Mouse (Mus musculus): ENCODE results near the gene Fh1. TPM values are rescaled to one million over a fixed set of nuclear protein-coding genes. Genes with fewer than 3 reads are reported as not detected.
A peak's percentile ranks its signal among the peaks of the same experiment; 100 is the strongest.

The Fh1 gene
- polyA plus RNA-seq (2012), result 1.0 and 1.2 TPM in 2 replicates

- no peak for TF ChIP-seq GATA1 (IDR thresholded peaks at IDR 0.05; ENCODE audit: low read length)
- no peak for TF ChIP-seq TAL1 (IDR thresholded peaks at IDR 0.05; ENCODE audit: low read length)
Measured at GRCm38 (mm10) chr1:175625257-175625879, at the start of gene Fh1. TSS of gene Fh1 (minus strand) at chr1:175625635.

GRCm38 (mm10) chr1:175675116-175675515 lies 49.7 kb upstream of the Fh1 start:
- H3K36me3 ChIP-seq (ENCODE audit: control insufficient read depth), result no peaks in the 10 kb centered on the region

More at GRCm38 (mm10) chr1:175625257-175625879, at the start of gene Fh1:
- Histone ChIP-seq H3K9me3 (ENCODE audit: control insufficient read depth, low read length) (no peaks in the 10 kb centered on the region), H3K36me3 (ENCODE audit: control insufficient read depth) (peaks cover 8% of the 10 kb centered on the region), H3K4me1 (ENCODE audit: control insufficient read depth) (peaks cover 22% of the 10 kb centered on the region), H3K27me3 (ENCODE audit: control insufficient read depth) (no peaks in the 10 kb centered on the region), H3K4me3 (replicated peaks) (peak within 1 kb of the TSS; percentile 94)

GRCm38 (mm10) chr1:175673563-175674325 lies 48.3 kb upstream of the Fh1 start:
- Histone ChIP-seq H3K9me3 (ENCODE audit: control insufficient read depth, low read length) (no peaks in the 10 kb centered on the region), H3K4me3 (replicated peaks) (no peak overlapping the region), H3K4me1 (ENCODE audit: control insufficient read depth) (no peaks in the 10 kb centered on the region), H3K36me3 (ENCODE audit: control insufficient read depth) (no peaks in the 10 kb centered on the region), H3K27me3 (ENCODE audit: control insufficient read depth) (no peaks in the 10 kb centered on the region)
- TF ChIP-seq GATA1 (IDR thresholded peaks at IDR 0.05; ENCODE audit: low read length) (no peak), TAL1 (IDR thresholded peaks at IDR 0.05; ENCODE audit: low read length) (no peak)

More at GRCm38 (mm10) chr1:175675116-175675515, 49.7 kb upstream of the Fh1 start:
- no peak overlapping the region for H3K4me3 ChIP-seq (replicated peaks)
- no peaks in the 10 kb centered on the region for H3K27me3 ChIP-seq (ENCODE audit: control insufficient read depth)
- TF ChIP-seq TAL1 (IDR thresholded peaks at IDR 0.05; ENCODE audit: low read length) (no peak), GATA1 (IDR thresholded peaks at IDR 0.05; ENCODE audit: low read length) (no peak)
- no peaks in the 10 kb centered on the region for H3K4me1 ChIP-seq (ENCODE audit: control insufficient read depth)
- H3K9me3 ChIP-seq (ENCODE audit: control insufficient read depth, low read length), result no peaks in the 10 kb centered on the region

GRCm38 (mm10) chr1:175671626-175672025 lies 46.2 kb upstream of the Fh1 start:
- no peak for TF ChIP-seq TAL1 (IDR thresholded peaks at IDR 0.05; ENCODE audit: low read length)
- no peak for TF ChIP-seq GATA1 (IDR thresholded peaks at IDR 0.05; ENCODE audit: low read length)

GRCm38 (mm10) chr1:175670042-175670441 lies 44.6 kb upstream of the Fh1 start:
- Histone ChIP-seq H3K9me3 (ENCODE audit: control insufficient read depth, low read length) (no peaks in the 10 kb centered on the region), H3K36me3 (ENCODE audit: control insufficient read depth) (no peaks in the 10 kb centered on the region), H3K4me3 (replicated peaks) (no peak overlapping the region), H3K4me1 (ENCODE audit: control insufficient read depth) (no peaks in the 10 kb centered on the region), H3K27me3 (ENCODE audit: control insufficient read depth) (no peaks in the 10 kb centered on the region)
- no peak for TF ChIP-seq TAL1 (IDR thresholded peaks at IDR 0.05; ENCODE audit: low read length)
- TF ChIP-seq GATA1 (IDR thresholded peaks at IDR 0.05; ENCODE audit: low read length), result no peak

More at GRCm38 (mm10) chr1:175671626-175672025, 46.2 kb upstream of the Fh1 start:
- Histone ChIP-seq H3K9me3 (ENCODE audit: control insufficient read depth, low read length) (no peaks in the 10 kb centered on the region), H3K4me1 (ENCODE audit: control insufficient read depth) (no peaks in the 10 kb centered on the region), H3K27me3 (ENCODE audit: control insufficient read depth) (no peaks in the 10 kb centered on the region), H3K4me3 (replicated peaks) (no peak overlapping the region), H3K36me3 (ENCODE audit: control insufficient read depth) (no peaks in the 10 kb centered on the region)

GRCm38 (mm10) chr1:175669456-175669855 lies 44.0 kb upstream of the Fh1 start:
- Histone ChIP-seq H3K4me3 (replicated peaks) (no peak overlapping the region), H3K4me1 (ENCODE audit: control insufficient read depth) (no peaks in the 10 kb centered on the region), H3K36me3 (ENCODE audit: control insufficient read depth) (no peaks in the 10 kb centered on the region), H3K27me3 (ENCODE audit: control insufficient read depth) (no peaks in the 10 kb centered on the region), H3K9me3 (ENCODE audit: control insufficient read depth, low read length) (no peaks in the 10 kb centered on the region)
- TF ChIP-seq TAL1 (IDR thresholded peaks at IDR 0.05; ENCODE audit: low read length), result no peak
- TF ChIP-seq GATA1 (IDR thresholded peaks at IDR 0.05; ENCODE audit: low read length), result no peak

- Histone ChIP-seq H3K4me1 (ENCODE audit: control insufficient read depth) (no peaks in the 10 kb centered on the region), H3K4me3 (replicated peaks) (no peak overlapping the region), H3K9me3 (ENCODE audit: control insufficient read depth, low read length) (no peaks in the 10 kb centered on the region), H3K27me3 (ENCODE audit: control insufficient read depth) (no peaks in the 10 kb centered on the region), H3K36me3 (ENCODE audit: control insufficient read depth) (no peaks in the 10 kb centered on the region)
- TF ChIP-seq GATA1 (IDR thresholded peaks at IDR 0.05; ENCODE audit: low read length) (no peak), TAL1 (IDR thresholded peaks at IDR 0.05; ENCODE audit: low read length) (no peak)
Measured at GRCm38 (mm10) chr1:175668666-175669405, 43.4 kb upstream of the Fh1 start.

- Histone ChIP-seq H3K9me3 (ENCODE audit: control insufficient read depth, low read length) (no peaks in the 10 kb centered on the region), H3K4me3 (replicated peaks) (no peak overlapping the region), H3K4me1 (ENCODE audit: control insufficient read depth) (no peaks in the 10 kb centered on the region), H3K36me3 (ENCODE audit: control insufficient read depth) (no peaks in the 10 kb centered on the region), H3K27me3 (ENCODE audit: control insufficient read depth) (no peaks in the 10 kb centered on the region)
- TF ChIP-seq GATA1 (IDR thresholded peaks at IDR 0.05; ENCODE audit: low read length) (no peak), TAL1 (IDR thresholded peaks at IDR 0.05; ENCODE audit: low read length) (no peak)
Measured at GRCm38 (mm10) chr1:175659900-175660299, 34.5 kb upstream of the Fh1 start.

GRCm38 (mm10) chr1:175648615-175649014 lies 23.2 kb upstream of the Fh1 start:
- Histone ChIP-seq H3K27me3 (ENCODE audit: control insufficient read depth) (no peaks in the 10 kb centered on the region), H3K4me1 (ENCODE audit: control insufficient read depth) (no peaks in the 10 kb centered on the region), H3K4me3 (replicated peaks) (no peak overlapping the region), H3K9me3 (ENCODE audit: control insufficient read depth, low read length) (no peaks in the 10 kb centered on the region; the same call in 1 of the 2 replicates), H3K36me3 (ENCODE audit: control insufficient read depth) (no peaks in the 10 kb centered on the region; the same call in 1 of the 2 replicates)
- no peak for TF ChIP-seq GATA1 (IDR thresholded peaks at IDR 0.05; ENCODE audit: low read length)
